11 mouse cellular contexts compared by ENCODE assay signal in the genomic region with DNA sequence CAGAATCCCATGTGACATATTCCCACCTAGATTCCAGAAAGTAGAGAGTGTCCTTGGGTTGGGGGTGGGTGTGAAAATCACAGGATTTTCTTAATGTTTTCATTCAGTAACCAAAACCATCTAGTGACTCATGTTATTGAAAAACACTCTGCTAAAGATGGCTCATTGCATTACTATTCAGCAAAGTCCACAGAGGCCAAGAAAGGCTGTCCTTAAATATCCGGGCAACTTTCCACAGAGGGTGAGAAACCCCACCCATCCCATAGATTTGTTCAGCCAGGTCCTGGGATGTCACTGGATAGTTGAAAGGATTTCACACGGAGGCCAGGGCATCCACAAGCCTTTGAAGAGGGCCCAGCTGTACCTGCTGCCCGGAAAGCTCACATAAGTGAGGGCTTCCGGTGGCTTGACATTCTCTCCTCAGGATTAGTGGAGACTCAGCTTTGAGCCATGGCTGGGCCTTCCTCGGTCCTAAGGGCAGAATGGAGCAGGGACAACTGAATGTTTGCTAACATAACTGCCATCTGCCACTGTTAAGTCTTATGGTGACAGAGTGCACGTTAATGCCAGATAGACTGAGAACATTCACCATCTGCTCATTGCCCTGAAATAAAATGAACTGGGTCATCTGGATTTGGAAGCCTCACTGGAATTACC.
DNase-seq lines count a peak whose midpoint lies in the region; ATAC-seq and TF ChIP-seq lines count a peak whose summit lies in the region.
"Had no signal": no experiment of that assay in that cellular context is flagged by ENCODE, and none has a peak within 500 bp of the region (broad histone marks: within the 10 kb centered on the region; RNA-seq: fewer than 3 reads in every experiment).

No protein-coding gene starts in this region.

- ATAC-seq in hindbrain, postnatal 0 days: peak; percentile 71
- ATAC-seq: forebrain, embryonic 13.5 days; inflammation-experienced regulatory T-cells, adult 6 months had no signal

- TF ChIP-seq POLR2A in brain, embryonic 14.5 days (IDR thresholded peaks at IDR 0.05; ENCODE audit: borderline replicate concordance, extremely low read depth, insufficient read depth, insufficient read length, poor library complexity, severe bottlenecking): no peak

- no peak overlapping the region for H3K4me2 ChIP-seq in hindbrain, postnatal 0 days (ENCODE audit: low read depth, low read length)
- H3K4me2 ChIP-seq: forebrain, embryonic 13.5 days had no signal

- no peak for TF ChIP-seq CTCF in hindbrain, postnatal 0 days (IDR thresholded peaks at IDR 0.05; ENCODE audit: low read depth)
- no peak for TF ChIP-seq CTCF in brain, embryonic 14.5 days (IDR thresholded peaks at IDR 0.05; ENCODE audit: borderline replicate concordance, extremely low read depth, insufficient read depth, insufficient read length)

- H3K9ac ChIP-seq in hindbrain, postnatal 0 days (replicated peaks; ENCODE audit: low read length): no peak overlapping the region
- H3K9ac ChIP-seq: forebrain, embryonic 13.5 days had no signal

- H3K4me1 ChIP-seq in hindbrain, postnatal 0 days (ENCODE audit: insufficient read depth, low read length): no peaks in the 10 kb centered on the region
- no peaks in the 10 kb centered on the region for H3K4me1 ChIP-seq in hindbrain, embryonic 10.5 days (replicated peaks)
- H3K4me1 ChIP-seq: forebrain, embryonic 13.5 days had no signal

- H3K9me3 ChIP-seq in hindbrain, postnatal 0 days (ENCODE audit: low read length): no peaks in the 10 kb centered on the region
- H3K9me3 ChIP-seq in hindbrain, embryonic 10.5 days: no peaks in the 10 kb centered on the region
- H3K9me3 ChIP-seq: forebrain, embryonic 13.5 days; G1E had no signal

- no peak overlapping the region for H3K4me3 ChIP-seq in hindbrain, postnatal 0 days (ENCODE audit: low read length)
- no peak overlapping the region for H3K4me3 ChIP-seq in hindbrain, embryonic 10.5 days
- H3K4me3 ChIP-seq: forebrain, embryonic 13.5 days had no signal

- no peaks in the 10 kb centered on the region for H3K27me3 ChIP-seq in hindbrain, postnatal 0 days (ENCODE audit: insufficient read depth, low read length)
- H3K27me3 ChIP-seq in hindbrain, embryonic 10.5 days (ENCODE audit: insufficient read depth, poor library complexity, severe bottlenecking): no peaks in the 10 kb centered on the region
- H3K27me3 ChIP-seq: forebrain, embryonic 13.5 days had no signal

- 58% methylated on average over 6 of the region's 6 CpGs for WGBS in hindbrain, postnatal 0 days
- WGBS in hindbrain, embryonic 10.5 days: 78% methylated on average over 6 of the region's 6 CpGs

- H3K27ac ChIP-seq in hindbrain, postnatal 0 days: no peak overlapping the region
- H3K27ac ChIP-seq in hindbrain, embryonic 10.5 days: no peak overlapping the region
- H3K27ac ChIP-seq: forebrain, embryonic 13.5 days had no signal

- DNase-seq in hindbrain, postnatal 0 days (ENCODE audit: low spot score): peak; percentile 20
- DNase-seq in hindbrain, embryonic 10.5 days (ENCODE audit: low spot score): no peak
- peak; percentile 34 for DNase-seq in brain, embryonic 14.5 days (ENCODE audit: low read depth)
- peak; percentile 74 for DNase-seq in fibroblast of lung, adult 2 months (ENCODE audit: low read depth)
- peak; percentile 7 for DNase-seq in lung, postnatal 25 days (ENCODE audit: low spot score)
- DNase-seq in right cerebral cortex, postnatal 14 days: no peak
- DNase-seq in yolk sac, embryonic 10.5 days (ENCODE audit: low spot score): no peak
- no peak for DNase-seq in spleen, postnatal 14 days (ENCODE audit: low spot score in 2 of 2)

- H3K36me3 ChIP-seq in hindbrain, postnatal 0 days (ENCODE audit: insufficient read depth, low read length): no peaks in the 10 kb centered on the region
- no peaks in the 10 kb centered on the region for H3K36me3 ChIP-seq in hindbrain, embryonic 10.5 days
- H3K36me3 ChIP-seq: G1E had no signal

Comparison
In these comparisons a context has a peak if more than half of its experiments do, and no peak if none do; other contexts are left out.
1. DNase-seq: peak in hindbrain, postnatal 0 days (single experiment), brain, embryonic 14.5 days (single experiment), fibroblast of lung, adult 2 months (single experiment) and lung, postnatal 25 days (single experiment); none in hindbrain, embryonic 10.5 days (single experiment), right cerebral cortex, postnatal 14 days (single experiment), yolk sac, embryonic 10.5 days (single experiment) and spleen, postnatal 14 days (0 of 2).